Mouse (Mus musculus) ovary, postnatal 10 days (tissue): Measurements from ENCODE around the gene Ogdh.

Experiments used
- DNase-seq: peaks from one replicate; pipeline ENCODE4 v3.0.0; 2022; ENCODE audit warnings: low spot score

The Ogdh gene

DNA sequence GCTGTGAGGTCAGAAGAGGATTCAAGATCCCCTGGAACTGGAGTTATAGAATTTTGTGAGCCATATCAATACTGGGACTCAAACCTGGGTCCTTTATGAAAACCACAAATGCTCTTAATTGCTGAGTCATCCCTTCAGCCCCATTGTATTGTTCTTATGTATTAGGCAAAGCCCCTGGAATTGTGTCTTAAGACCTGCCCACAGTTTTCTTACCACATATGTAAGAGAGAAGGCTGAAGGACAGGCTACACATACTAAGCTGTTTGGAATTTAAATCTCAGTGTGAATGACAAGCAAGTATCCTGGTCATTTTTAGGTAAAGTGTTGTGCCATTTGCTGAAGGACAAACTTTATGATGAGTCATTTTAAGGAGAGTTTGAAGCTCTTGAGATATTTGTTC is 4.6 kb downstream of the Ogdh start:
- DNase-seq = no peak

DNA sequence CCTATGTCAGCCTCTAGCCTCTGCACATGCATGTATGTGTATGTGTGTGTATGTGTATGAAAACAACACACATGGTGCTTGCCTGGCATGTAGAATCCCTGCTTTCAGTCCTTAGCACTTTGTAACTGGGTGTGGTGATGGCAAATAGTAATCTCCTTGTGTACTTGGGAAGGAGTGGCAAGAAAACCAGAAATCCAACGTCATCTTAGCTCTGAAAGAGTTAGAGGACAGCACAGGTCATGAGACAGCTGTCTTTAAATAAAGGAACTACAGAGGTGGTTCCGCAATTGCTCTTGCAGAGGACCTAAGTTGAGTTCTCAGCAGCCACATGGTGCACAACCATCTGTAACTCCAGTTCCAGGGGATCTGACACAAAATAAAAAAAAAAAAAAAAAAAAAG is 8.0 kb downstream of the Ogdh start:
- DNase-seq = no peak

DNA sequence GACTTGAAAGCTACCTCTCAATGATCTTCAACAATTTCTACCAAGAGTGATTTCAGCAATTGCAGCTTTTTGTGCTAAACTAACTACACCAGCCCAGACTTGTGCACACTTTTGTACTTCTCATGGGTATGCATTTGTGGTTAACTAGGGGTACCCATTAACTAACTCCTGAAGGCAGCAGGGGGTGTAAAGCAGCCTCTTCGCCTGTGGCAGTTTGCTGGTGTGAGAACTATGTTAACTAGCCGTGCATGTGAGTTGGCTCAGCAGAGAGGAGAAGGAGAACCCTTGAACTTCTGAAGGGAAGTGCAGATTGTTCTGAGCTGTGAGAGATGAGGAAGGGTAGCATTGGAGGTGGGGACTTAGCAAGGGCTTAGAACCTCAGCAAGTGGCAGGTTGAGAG is 11.4 kb downstream of the Ogdh start:
- DNase-seq = no peak

DNA sequence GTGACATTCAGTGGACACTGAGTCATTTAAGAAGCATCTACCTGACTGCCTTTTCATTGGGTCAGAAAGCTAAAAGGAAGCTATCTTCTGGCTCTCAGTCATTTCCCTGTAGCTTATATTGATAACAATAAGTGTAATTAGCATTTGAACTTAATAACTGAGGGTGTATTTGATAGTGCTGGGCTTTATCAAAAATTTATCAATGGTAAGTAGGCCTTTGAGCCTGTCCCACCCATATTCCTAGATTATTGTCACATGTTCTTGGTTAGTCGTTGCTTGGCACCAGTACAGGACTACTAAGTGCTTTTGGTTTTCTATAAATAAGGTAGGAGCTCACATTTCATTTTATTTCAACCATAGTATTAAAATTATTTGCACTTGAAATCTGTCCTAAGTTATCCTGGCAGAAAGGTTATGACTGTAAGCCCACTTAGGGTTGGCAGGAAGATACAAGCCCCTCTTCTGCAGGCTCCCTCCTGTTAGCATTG is 14.6 kb downstream of the Ogdh start:
- DNase-seq = no peak

DNA sequence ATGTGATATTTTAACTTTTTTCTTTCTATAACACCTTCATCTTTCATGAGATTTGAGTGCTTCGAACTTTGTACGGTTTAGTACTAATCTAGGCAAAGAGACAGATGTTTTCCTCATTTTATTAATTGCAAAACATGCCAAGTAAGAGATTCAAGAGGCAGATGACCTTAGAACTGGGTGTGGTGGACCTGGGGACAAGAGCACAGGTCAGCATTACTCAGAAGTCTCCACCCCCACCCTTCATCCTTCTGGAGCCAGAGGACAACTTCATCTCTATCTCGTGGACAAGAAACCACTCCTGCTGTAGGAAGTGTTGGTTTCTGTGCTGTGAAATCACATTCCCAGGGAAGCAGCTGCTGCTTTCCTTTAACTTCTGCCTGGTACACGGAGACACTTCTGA is 16.7 kb downstream of the Ogdh start:
- no peak for DNase-seq

DNA sequence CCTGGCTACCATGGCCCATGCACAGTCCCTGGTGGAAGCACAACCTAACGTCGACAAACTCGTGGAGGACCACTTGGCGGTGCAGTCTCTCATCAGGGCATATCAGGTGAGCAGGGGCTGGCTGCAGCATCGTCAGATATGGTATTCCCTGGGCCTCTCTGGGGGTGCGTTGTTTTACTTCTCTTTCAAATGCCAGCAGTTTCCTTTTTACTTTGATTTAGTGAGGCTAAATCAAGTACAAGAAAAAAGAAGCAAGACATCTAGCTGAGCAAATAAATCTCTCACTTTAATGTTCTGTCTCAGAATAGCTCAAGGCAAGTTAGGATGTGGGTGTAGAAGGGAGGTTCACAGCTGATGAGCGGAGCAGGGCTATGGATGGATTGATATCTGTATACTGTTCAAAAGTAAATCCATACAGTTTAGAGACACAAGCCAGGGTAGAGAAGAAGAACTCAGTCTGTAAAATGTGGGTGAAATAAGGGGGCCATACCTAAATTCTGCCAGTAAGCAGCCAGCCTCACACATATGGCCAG is 22.5 kb downstream of the Ogdh start:
- no peak for DNase-seq

DNA sequence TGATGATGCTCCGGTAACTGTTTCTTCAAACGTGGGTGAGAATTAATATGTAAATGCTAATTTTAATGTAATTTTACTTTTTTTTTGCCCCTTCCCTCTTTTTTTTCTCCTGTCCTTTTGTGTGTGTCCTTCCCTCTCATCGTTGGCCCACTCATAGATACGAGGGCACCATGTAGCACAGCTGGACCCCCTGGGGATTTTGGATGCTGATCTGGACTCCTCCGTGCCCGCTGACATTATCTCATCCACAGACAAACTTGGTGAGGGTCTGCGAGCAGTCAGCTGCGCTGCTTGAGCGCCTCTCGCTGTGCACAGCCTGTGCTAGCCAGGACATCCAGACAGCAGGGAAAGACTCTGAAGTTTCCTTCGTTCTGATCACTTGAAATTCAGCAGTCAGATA is 25.4 kb downstream of the Ogdh start:
- DNase-seq = no peak

DNA sequence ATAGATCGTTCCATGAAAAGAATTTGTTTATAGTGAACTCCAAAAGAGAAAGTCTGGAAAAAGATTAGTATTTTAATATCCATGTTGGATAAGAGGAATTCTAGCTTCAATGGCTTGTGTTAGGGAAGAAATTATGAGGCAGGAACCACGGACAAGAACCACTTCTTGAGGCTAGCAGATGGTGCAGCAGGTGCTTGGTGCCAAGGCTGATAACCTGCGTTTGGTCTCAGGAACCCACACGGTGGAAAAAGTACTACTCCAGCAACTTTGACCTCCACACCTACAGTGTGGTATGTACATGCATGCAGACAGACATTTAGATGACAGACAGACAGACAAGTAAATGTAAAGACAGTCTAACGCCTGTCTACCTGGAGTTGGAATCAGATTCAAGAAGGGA is 27.1 kb downstream of the Ogdh start:
- DNase-seq = no peak

DNA sequence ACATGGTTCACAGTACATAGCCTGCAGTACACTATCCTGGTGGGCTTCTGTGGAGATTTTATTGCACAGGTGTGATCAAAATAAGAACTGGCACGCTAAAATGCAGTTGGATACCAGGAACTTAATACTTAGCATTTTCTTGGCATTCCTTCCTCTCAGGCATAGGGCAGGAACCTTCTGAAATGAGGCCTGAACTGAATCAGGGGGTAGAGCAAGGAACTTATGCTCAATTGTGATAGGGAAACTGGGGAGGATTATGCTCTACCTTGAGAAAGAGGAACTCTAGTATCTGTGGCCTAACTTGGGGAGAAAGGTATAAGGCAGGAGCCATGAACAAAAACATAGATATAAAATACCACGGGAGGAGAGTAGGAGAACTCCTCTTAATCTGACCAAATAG is 27.9 kb downstream of the Ogdh start:
- no peak for DNase-seq

DNA sequence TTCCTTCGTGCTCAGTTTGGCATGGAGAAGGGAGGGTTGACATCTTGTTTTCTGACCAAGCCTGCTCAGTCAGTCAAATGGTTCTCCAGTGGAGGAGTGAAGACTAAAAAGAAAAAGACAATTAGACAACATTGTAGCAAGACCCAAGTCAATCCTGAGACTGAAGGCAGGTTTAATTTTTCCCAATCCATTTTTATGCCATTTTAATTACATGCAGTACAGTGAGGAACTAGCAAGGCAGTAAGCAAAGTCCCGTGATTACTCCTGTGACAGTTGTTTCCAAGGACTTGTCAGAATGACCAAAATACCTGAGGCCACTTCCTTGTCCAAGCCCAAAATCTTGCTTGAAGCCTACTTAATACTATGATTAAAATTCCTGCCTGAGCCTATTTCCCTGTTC is 30.7 kb downstream of the Ogdh start:
- no peak for DNase-seq

DNA sequence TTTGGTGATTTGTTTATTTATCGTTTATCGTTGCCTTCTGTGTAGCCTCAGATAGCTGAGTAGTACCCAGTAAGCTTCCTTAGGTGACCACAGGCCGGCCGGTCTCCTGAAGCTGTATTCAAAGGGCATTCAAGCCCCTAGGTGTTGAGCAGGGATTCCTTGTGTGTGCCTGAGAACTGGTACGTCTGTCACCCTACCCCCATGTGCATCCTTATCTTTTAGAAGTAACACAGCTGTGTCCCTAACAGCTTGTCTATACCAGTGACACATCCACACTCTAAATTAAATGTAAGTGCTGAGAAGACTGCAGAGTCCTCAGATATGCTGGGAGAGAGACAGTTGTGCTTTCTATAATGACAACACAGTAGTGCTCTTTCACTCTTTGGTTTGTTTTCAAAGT is 31.9 kb downstream of the Ogdh start:
- no peak for DNase-seq

DNA sequence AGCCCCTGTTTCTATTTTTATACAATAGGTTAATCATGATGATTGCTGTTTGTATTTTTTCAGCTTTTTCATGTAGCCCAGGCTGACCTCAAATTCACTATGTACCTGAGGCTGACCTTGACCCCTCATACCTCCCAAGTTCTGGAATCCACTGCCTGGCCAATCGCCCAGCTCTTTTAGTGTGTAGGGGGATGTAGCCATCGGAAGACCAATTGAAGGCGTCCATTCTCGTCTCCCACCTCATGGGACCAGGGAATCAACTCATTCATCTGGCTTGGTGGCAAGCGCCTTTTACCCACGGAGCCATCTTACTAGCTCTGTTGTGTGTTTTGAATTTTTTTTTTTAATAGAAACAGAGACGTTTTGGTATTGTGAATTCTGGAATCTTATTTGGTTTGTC is 39.8 kb downstream of the Ogdh start:
- DNase-seq = no peak

DNA sequence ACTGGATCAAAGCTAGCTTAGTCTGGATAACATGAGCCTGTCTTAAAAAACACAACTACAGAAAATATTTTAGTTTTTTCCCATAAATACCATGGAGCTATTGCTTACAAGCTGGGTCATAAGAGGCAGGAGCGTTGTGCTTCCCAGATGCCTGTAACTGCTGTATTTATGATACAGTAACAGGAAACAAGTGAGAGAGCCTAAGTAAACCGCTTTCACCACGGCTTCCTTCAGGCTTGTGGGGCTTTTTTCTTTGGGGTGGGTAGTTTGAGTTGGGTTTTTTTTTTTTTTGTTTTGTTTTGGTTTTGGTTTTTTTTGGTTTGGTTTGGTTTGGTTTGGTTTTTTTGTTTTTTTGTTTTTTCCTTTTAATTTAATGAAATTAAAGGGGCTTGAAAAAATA is 41.2 kb downstream of the Ogdh start:
- no peak for DNase-seq

DNA sequence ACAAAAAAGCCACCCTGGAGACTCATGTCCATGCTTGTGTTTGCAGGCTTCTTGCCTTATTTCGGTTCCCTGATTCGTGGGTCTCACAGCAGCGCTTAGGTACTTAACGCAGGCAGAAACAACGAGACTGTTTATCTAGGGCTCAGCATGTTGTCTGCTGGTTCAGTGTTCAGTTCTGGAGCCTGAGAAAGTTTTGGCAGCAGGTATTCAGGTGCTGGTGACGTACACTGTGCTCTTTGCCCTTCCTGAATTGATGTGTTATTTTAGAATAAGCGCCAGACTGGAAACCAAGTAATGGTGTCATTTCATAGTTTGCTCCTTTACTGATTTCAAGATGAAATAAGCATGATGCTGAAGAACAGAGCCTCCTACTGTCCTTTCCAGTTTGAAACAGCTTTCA is 42.0 kb downstream of the Ogdh start:
- no peak for DNase-seq

DNA sequence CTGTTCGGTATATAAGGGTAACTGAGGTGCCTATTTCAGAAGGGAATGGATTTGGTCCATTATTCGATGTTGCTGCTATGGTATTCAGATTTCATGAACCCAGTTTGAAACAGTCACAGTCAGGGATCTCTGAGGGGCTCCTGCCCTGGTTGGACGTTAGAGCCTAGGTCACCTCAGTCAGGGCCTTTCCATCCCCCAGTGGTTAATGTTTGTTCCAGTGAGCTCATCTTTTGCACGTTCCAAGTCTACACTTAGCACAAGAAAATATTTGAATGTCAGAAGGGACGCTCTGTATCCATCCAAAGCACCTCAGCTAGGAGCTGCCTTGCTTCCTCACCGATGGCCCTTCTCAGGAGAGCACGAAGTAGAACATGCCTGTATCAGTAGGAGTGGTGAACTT is 43.9 kb downstream of the Ogdh start:
- DNase-seq = no peak

DNA sequence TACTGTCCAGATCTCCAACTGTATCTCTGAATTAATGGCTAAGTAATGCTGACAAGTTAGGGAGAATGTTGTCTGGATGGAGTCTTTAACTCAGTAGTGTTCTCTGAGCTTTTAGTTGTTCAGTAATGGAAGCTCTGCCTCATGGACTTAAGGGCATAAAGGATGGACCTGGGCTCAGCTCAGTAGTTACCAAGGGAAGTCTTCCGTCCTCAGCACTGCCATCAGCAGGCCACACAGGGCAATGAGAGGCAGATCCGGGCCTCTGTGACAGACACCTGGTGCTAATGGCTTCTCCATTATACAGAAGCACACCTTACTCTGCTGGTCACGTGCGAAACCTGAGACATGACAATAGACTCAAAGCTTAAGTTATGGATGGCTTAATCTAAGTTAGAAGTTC is 45.3 kb downstream of the Ogdh start:
- no peak for DNase-seq

DNA sequence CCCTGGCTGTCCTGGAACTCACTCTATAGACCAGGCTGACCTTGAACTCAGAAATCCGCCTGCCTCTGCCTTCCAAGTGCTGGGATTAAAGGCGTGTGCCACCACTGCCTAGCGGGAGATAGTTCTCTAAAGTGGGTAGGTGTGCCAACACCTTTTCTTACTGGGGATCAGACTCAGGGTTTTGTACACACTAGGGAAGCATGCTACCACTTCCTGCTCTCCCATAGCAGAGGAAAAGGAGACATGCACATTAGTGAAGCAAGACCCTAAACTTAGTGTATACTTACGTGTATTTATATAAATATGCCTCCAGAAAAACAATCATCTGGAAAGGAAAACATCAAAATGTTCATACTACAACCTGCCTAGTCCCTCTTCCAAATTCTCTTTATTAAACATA is 54.5 kb downstream of the Ogdh start:
- no peak for DNase-seq

DNA sequence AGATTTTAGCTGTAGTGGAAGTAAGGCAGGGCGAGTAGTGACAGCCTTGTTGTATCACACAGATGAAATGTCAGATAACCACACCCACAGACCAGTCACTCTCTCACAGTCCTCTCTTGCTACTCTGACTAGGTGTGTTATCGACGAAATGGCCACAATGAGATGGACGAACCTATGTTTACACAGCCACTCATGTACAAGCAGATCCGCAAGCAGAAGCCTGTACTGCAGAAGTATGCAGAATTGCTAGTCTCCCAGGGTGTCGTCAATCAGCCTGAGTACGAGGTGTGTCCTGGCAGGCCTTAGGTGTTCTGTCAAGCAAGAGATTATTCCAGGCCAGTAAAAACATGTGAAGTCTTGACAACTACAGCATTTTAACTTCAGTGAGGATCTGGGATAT is 55.5 kb downstream of the Ogdh start:
- no peak for DNase-seq

DNA sequence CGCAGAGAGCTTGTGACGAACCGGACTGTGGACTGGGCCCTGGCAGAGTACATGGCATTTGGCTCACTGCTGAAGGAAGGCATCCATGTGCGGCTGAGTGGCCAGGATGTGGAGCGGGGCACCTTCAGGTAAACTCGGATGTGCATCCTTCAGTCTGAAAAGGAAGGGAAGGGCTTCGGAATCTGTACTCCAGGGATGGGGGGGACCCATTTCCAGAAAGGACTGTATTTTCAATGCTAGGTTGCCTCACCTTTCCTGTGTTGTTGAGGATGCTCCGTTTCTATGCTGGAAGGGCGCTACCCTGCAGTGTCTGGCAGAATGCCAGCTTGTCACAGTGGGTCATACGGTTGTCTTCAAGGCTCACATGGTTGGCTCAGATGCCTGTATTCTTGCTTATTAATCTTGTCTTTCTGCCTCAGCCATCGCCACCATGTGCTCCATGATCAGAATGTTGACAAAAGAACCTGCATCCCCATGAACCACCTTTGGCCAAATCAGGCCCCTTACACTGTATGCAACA is 57.3 kb downstream of the Ogdh start:
- no peak for DNase-seq

DNA sequence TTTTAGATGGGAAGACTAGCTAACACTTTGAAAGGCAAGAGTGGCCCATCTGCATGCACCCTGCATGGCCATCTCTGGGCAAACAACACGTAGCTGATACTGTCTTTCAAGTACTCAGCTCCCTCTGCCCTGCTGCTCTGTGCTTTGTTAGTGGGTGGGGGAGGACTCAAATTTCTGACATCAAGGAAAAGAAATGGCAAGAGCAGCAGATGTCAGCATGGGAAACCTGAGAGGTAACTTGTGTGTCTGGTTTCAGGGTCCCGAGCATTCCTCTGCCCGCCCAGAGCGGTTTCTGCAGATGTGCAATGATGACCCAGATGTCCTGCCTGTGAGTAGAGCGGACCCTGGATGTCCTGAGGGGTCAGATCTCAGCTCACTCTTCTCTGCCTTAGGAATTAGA is 58.2 kb downstream of the Ogdh start:
- no peak for DNase-seq

DNA sequence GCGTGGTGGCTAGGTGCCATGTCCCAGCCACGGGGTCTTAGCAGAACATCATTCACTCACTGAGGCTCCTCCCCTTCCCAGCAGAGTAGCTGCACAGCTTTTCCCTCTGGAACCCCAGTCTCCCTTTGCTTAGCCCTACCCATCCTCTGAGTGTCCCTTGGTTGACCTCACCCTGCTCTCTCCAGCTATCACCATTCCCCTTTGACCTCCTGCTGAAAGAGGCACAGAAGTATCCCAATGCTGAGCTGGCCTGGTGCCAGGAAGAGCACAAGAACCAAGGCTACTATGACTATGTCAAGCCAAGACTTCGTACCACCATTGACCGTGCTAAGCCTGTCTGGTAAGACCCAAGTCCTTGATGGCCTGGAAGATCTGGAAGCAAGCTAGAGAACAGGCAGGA is 63.7 kb downstream of the Ogdh start:
- no peak for DNase-seq

DNA sequence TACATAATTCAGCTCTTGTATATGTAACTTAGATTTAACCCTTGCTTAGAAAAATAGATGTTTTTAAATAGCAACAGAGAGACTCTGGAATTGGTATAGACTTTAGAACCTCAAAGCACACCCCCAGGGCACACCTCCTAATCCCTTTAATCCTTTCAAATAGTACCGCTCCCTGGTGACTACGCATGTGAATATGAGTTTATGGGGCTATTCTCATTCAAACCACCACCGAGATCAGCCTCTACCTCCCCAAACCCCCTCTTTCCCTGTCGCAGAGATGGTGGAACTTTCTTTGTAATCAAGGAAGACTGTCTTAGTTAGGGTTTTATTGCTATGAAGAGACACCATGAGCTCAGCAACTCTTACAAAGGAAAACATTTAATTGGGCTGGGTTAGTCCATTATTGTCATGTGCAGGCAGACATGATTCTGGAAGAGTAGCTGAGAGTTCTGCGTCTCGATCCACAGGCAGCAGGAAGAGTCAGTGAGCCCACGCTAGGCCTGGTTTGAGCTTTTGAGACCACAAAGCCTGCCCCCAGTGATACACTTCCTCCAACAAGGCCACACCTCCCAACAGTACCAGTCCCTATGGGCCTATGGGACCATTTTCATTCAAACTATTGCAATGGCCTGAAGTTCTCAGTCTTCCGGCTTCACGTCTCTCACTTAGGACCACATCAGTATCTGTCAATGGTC is 73.3 kb downstream of the Ogdh start:
- no peak for DNase-seq

DNA sequence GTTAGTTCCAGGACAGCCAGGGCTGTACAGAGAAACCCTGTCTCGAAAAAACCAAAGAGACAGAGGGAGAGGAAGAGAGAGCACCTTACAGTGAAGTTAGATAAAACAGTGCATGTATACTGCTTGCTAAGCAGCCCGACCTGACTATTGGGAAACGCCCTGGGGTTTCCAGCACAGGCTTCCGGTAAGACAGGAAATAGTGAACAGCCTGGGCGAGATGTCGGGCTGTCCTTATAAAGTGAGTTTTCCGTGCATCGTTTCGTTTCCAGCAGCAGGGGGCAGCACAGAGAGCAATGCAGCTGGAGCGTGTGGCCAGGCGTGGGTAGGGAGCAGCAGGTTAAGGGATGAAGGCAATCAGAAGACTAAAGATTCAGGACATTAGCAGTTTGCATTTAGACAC is 74.5 kb downstream of the Ogdh start:
- peak; percentile 21 for DNase-seq

DNA sequence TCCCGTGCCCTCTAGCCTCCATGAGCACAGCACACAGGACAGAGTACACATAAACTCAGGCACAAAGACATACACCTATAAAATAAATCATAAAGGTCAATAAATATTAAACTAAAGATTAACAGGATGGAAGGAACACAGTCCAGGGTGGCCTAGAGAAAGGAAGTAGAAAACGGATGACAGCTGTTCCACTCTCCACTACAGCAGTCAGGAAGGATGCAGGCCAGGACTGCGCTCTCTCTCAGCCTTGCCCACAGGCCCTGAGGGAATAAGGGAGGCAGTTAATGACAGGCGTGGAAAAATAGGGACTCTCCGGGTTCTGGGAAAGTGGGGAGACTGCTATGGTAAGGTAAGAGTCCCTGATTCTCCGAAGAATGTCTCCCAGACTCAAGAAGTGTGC is 75.0 kb downstream of the Ogdh start:
- DNase-seq = no peak
